Mouse (Mus musculus) left cerebral cortex, adult 8-10 months (tissue): ENCODE results near the gene Nepro. TPM values are rescaled to one million over a fixed set of nuclear protein-coding genes. Genes with fewer than 3 reads are reported as not detected.

Experiments
- DNase-seq, 2 experiments: peaks; one replicate each; pipeline ENCODE4 v3.0.0; 2022; ENCODE audit warnings: low spot score in 2 of 2
- total RNA-seq, 4 experiments: library from RNA; stranded (reverse); gene quantifications; 2 replicates each; pipeline ENCODE4 v1.2.4; 2022

Gene Nepro
- total RNA-seq, 4 experiments from 2014 or later = 3.7 to 6.0 (median 5.4) TPM

GRCm38 (mm10) chr16:44702272-44702671 lies 21.8 kb upstream of the Nepro start:
- DNase-seq = no peak

GRCm38 (mm10) chr16:44703458-44703857 lies 20.6 kb upstream of the Nepro start:
- no peak for DNase-seq

- DNase-seq = no peak
Observed at GRCm38 (mm10) chr16:44716305-44717140, 7.6 kb upstream of the Nepro start.

- DNase-seq = no peak
Observed at GRCm38 (mm10) chr16:44717141-44717634, 6.9 kb upstream of the Nepro start.

GRCm38 (mm10) chr16:44717838-44718237 lies 6.3 kb upstream of the Nepro start:
- DNase-seq = no peak

- no peak for DNase-seq
Observed at GRCm38 (mm10) chr16:44719349-44719748, 4.8 kb upstream of the Nepro start.

GRCm38 (mm10) chr16:44720518-44720917 lies 3.6 kb upstream of the Nepro start:
- no peak for DNase-seq

- no peak for DNase-seq
Observed at GRCm38 (mm10) chr16:44722666-44723065, 1.4 kb upstream of the Nepro start.

GRCm38 (mm10) chr16:44724847-44725246 lies 746 bp downstream of the Nepro start:
- DNase-seq = no peak

- peak in 1 of 2 experiments; percentile 79 for DNase-seq
Observed at GRCm38 (mm10) chr16:44725286-44726223, 1.5 kb downstream of the Nepro start.

- no peak for DNase-seq
Observed at GRCm38 (mm10) chr16:44727525-44727924, 3.4 kb downstream of the Nepro start.

- no peak for DNase-seq
Observed at GRCm38 (mm10) chr16:44734059-44734458, 10.0 kb downstream of the Nepro start.

- DNase-seq = no peak
Observed at GRCm38 (mm10) chr16:44735676-44736075, 11.6 kb downstream of the Nepro start.

GRCm38 (mm10) chr16:44736118-44736517 lies 12.0 kb downstream of the Nepro start:
- no peak for DNase-seq

GRCm38 (mm10) chr16:44742753-44743152 lies 18.7 kb downstream of the Nepro start:
- DNase-seq = no peak

GRCm38 (mm10) chr16:44745471-44745865 lies 21.4 kb downstream of the Nepro start:
- no peak for DNase-seq

GRCm38 (mm10) chr16:44745866-44746562 lies 21.9 kb downstream of the Nepro start, which contains the start of gene Gtpbp8:
Gene Gtpbp8, minus strand, starts transcription at chr16:44746363.
- peak; percentile 82 to 84 for DNase-seq

GRCm38 (mm10) chr16:44748007-44748406 lies 23.9 kb downstream of the Nepro start:
- no peak for DNase-seq

- DNase-seq = no peak
Observed at GRCm38 (mm10) chr16:44757700-44758099, 33.6 kb downstream of the Nepro start.

GRCm38 (mm10) chr16:44761811-44762210 lies 37.7 kb downstream of the Nepro start:
- no peak for DNase-seq
